Mouse (Mus musculus): ENCODE measurements around the gene Klk5. TPM values are rescaled to one million over a fixed set of nuclear protein-coding genes. Genes with fewer than 3 reads are reported as not detected.

Gene Klk5
- total RNA-seq (2021), result not detected

DNA sequence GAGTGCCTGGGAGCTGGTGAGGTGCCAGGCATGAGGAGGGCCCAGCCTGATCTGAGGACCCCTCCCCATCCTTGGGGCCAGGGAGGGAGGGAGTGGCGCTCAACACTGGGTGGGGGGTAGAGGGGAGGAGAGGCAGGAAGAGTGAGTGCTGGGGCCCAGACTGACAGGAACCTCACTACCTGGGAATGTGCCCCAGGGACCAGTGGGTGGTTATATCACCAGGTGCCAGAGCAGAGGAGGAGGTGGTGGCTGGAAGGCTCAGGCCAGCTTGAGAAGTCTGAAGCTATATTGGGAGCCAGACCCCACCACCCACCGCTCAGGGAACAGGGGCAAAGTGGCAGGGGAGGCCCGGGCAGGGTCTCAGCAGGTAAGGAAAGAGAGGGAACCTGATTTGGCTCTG lies at the start of gene Klk5:
Gene Klk5 (plus strand): TSS at position 271 of the 400 bp plus-strand sequence.
- no peak for DNase-seq

DNA sequence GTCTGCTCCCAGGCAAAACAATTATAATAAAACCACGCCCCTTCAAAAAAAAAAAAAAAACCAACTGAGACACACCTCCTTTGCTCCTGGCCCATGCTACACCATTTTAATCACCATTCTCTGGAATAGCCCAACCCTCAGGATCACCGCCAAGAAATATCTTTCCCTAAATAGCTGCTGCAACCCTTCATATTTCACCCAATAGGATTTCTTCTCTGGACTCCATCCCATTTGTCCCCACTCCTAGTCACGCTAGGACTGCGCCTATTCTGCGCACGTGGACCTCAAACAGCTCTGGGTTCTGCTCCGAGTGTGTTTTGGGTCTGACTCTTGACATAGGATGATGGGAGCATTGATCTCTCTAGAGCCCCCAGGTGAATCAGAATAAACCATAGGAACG lies 45.4 kb upstream of the Klk5 start:
- no peak for DNase-seq

DNA sequence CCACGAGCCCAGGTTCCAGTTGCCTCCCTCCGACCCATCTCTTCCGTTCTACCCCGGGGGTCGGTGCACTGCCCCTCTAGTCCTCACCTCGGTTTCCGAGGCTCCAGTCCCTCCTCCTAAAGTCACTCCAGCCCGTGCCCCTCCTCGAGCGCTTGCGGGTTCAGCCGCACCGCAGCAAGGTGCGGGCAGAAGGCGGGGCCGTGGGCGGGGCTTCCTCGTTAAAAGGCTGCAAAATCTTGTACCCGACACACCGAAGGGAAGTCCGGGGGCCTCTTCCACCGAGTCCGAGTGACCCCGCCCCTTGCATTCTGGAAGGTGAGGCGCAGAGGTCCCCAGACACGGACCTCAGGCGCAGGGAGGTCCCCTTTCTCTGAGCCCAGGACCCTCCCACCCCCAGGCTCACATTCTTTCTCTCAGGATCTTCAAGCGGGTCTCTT lies 44.4 kb upstream of the Klk5 start, which contains the start of gene Klk8:
Gene Klk8 (plus strand): TSS at position 245 of the 437 bp plus-strand sequence.
- no peak for DNase-seq

DNA sequence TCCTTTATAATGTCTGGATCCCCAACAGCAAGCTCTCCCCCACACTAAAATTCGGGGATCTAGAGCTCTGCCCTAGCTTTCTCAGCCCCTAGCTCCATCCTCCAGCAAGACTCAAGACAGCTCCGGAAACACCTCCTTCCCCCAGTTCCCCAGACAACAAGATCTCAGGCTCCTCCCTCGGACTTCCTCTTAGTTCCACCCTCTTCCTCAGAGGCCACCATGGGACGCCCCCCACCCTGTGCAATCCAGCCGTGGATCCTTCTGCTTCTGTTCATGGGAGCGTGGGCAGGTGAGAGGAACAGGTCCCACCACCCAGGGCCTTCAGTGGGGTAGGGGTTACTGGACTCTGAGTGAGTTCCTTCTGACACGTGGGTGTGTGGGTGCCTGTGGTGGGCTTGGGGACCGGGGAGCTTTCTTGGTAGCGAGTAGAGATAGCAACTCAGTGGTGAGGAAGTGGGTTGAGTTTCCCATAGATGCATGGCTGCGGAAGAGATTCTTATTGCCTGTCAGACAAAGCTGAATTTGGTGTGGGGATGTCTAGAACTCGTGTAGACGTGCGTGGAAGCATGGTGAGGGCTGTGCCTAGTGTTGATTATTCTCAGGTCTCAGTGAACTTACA lies 43.8 kb upstream of the Klk5 start:
- DNase-seq, result no peak

DNA sequence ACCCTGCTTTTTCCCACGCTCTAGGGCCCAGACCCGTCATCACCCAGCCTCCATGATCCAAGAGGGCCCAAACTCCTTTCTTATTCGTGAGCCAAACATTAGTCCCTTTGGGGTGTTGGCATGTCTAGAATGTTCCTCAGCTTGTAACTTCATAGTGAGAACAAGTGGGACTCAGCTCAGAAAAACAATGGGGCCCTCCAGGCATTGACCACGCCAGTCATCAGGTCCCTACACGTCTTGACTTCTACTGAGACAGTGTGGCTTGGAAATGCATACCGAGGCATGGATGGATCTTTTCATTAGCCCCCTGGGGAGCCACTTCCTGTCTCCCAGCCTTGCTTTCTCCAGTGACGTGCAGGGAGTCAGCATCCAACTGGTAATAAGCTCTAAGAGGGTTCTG lies 41.9 kb upstream of the Klk5 start:
- DNase-seq, result no peak

DNA sequence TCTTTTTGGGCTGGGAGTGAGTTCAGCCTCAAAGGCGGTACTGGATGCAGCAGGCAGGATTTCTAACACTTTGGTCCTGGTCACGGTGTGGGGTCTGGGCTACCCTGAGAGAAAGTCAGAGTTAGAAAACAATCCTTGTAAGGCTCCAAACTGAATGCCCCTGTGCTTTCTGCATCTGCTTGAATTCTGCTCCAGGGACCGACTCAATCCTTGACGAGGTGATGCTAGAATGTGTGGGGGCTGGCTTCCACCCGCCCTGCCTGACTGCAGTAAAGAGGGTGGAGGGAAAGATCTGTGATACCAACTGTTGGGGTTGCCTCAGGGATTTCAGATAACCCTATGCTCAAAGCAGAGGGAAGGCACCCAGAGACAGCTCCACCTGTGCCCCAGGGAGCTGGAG lies 30.8 kb upstream of the Klk5 start, which contains the start of gene Klk7:
Gene Klk7 (plus strand): TSS at position 301 of the 400 bp plus-strand sequence.
- DNase-seq, result no peak

DNA sequence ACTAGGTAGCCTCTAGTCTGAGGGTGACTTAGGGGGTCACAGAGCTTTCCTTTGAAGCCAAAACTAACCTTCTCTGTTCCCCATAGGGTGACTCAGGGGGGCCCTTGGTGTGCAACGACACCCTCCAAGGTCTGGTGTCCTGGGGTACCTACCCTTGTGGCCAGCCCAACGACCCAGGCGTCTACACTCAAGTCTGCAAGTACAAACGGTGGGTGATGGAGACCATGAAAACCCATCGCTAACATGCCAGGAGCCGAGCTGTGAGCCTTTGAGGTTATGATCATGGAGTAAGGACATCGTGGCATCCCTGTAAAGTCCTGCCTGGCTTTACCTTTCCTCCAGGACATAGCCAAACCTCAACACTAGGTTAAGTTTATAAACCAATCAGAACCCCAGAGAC lies 26.6 kb upstream of the Klk5 start:
- DNase-seq, result no peak

DNA sequence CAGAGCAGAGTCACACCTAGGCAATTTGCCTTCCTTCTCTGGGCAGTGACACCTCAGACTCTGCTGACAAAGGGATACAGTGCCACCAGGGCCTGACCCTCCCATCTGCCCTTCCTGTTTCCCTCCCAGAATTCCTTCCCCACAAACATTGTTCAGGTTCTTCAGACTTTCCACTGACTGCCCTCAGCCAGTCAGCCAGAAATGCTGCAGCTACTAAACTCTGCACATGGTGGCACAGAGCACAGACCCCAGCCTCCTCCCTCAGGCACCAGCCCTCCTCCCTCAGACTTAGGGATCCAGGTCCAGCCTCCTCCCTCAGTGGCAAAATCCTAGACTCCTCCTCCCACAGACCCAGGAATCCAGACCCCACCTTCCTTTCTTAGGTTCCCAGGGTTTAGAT lies 25.0 kb upstream of the Klk5 start:
- no peak for DNase-seq

DNA sequence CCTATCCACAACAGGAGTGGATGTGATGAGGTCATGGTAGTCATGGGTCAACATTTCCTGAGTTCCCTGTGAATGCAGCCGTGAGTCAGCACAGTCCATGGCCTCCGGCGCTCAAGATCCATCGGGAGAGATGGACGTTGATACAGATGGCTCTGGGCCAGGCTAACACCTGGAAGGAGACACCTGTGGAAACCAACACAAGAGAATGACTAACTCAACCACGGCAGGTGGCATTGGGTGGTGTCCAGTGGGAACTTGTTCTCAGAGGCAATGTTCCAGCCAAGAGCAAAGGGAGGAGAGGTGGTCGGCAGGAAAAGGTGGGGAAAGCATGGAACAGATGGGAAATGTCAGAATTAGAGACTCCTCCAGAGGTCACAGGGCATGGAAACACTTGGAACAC lies 20.2 kb upstream of the Klk5 start:
- DNase-seq, result no peak

DNA sequence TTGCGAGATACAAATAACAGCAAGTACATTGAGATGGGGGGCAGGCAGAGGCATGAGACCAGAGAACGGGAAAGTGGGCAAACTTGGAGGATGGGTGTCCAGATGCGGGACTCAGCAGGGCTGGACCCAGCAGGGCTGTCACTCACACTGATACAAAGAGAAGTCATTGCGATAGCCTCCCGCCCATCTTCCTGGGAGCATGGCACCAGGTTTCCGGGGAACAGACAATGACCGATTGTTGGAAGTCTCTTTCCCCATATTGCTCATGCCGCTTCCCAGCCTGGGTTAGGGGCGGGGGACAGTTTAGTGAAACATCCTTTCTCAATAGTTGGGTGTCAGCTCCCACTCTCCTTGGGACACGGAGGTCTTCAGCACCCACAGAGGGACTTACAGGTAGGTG lies 17.6 kb upstream of the Klk5 start, which contains the start of gene Klk6:
Gene Klk6 (plus strand): TSS at position 301 of the 400 bp plus-strand sequence.
- DNase-seq, result no peak

DNA sequence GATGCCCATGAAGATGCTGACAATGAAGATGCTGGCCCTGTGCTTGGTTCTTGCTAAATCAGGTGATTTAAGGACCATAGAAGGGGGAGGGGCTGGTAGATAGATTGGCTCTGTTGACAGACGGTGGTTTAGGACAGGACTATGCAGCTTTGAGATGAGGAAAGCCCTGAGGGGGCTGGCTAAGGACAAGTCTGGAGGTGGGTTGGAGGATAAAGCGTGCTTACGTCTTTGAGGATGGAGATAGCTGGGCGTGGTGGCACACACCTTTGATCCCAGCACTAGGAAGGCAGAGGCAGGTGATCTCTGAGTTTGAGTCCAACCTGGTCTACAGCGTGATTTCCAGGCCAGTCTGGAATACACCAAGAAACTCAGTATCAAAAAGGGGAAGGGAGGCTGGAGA lies 15.7 kb upstream of the Klk5 start:
- no peak for DNase-seq

DNA sequence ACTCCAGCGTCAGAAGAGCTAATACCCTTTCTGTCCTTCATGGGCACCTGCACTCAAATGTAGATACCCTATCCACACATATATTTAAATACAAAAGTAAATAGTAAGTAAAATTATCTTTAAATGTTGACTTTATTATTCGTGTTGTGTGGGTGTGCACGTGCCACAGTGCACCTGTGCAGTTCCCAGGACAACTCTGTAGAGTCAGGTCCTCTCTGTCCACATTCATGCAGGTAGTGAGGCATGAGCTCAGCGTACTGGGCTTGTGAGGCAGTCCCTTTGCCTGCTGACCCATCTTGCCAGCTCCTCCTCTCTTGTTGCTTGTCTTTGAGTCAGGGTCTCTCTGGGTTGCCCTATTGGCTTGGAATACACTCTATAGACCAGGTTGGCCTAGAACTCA lies 14.1 kb upstream of the Klk5 start:
- no peak for DNase-seq

DNA sequence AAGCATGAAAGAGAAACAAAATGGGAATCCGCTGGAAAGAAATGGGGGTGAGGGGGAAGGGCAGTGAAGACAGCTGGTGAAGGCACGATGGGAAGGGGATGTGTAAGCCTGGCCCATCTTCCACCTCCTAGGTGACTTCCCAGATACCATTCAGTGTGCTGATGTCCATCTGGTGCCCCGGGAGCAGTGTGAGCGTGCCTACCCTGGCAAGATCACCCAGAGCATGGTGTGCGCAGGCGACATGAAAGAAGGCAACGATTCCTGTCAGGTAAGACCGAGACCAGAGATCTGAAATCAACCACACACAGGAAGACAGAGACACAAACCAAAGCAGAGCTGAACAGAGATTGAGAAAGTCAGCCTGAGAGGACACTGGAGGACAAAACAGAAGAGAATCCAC lies 12.8 kb upstream of the Klk5 start:
- no peak for DNase-seq

DNA sequence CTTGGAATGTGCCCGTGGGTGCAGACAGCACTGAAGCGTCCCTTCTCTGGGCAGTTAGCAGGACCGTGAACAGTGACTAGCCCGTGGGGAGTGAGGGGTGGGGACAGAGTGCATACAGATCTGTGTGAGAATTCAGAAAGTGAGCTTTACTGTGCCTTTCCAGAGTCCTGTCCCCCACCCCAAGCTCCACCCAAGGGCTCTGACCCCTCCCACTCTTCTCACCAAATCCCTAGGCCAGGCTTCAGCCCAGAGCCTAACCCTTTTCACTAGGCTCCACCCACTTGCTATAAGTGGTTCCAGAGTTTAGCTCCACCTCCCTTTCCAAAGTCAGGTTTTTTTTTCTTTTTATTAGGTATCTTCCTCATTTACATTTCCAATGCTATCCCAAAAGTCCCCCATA lies 2.0 kb downstream of the Klk5 start:
- DNase-seq, result no peak

DNA sequence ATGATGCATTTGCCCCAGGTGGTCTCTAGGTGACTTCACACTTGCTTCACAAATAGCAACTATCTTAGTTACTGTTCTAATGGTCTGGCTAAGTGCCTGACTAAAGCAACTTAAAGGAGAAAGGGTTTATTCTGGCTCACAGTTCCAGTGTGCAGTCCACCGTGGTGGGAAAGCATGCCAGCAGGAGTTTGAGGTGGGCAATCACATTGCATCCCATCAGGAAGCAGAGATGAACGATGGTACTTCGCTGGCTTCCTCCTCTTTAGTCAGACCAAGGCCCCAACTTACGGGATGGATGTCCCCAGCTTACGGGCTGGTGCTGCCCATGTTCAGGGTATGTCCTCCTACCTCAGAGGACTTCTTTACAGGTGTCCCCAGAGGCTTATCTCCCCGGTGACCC lies 9.8 kb downstream of the Klk5 start:
- no peak for DNase-seq

DNA sequence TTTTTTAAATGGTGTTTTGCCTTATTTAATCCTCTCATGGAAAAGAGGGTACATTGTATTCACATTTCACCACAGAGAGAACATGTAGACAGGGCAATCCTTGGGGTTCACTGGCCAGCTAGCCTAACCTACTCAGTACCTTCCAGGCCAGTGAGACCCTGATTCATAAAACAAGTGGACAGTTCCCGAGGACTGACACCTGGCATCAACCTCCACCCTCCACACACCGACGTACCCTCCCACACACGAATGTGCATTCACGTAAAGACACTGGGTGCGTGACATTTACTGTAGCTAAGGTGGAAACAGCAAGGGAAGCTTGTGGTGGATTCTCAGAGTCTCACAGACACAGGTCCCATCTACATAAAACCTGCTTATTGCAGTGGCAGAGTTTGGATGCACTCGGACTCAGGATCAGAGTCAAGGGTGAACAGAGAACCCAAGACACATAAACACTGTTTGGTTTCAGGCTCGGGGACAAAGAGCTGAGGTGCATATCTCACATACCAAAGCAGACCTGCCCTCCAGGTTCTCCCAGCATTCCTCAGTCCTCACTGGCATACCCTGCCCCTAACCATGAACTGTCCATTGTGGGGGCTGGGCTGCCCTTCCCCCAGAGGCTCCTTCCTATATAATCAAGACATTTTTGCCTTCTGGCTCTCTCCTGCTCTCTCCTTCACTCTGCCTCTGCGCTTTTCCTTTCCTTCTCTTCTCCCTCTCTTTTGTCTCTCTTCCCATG lies 13.0 kb downstream of the Klk5 start:
- no peak for DNase-seq

DNA sequence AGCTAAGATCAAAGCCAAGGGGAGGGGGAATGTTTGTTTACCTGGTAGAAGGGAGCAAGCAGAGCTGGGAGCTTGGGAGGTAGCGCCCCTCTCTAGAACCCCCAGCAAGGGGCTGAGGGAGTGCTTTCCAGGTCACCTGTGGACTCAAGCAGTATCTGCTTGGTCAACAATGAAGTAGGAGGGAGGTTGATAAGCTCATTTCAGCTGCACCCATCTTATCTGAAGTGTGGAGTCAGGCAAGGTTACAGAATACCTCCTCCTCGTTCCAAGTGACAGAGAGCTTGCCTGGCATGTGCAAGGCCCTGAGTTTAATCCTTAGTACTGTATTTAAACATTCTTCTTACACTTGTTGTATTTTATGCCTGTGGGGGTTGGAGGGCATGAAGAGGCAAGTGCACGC lies 13.9 kb downstream of the Klk5 start:
- no peak for DNase-seq

DNA sequence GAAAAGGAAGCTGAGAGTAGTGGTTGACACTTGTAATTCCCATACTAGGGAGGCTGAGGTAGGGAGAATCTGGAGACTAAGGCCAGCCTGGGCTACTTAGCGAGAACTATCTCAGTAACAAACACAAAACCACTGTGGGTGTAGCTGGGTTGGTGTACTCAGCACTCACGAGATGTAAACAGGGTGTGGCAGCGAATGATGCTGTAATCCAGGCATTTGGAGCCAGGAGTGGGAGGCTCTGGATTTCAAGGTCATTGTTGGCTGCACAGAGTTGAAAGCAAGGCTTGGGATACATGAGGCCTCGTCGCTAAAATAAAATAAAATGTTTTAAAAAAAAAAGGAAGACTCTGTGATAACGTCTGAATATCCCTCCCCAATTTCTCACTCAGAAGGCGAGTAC lies 14.5 kb downstream of the Klk5 start:
- DNase-seq, result no peak

DNA sequence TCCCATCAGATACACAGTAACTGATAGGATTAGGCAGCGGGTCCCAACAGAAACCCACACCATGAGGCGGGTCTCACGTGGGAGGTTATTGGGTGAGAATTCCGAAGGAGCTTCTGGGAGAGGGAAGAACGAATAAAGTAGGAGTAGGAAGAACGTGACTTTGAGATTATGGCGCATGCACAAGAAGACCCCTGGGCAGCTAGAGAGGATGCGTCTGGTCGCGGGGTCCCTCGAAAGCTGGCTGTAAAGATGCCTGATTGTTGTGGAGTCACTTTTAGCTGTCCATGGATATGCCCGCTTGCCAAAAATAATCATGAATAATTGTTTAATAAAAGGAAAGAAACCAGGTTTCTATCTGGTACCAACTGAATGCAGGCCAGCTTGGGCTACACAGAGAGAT lies 15.7 kb downstream of the Klk5 start:
- DNase-seq, result no peak

DNA sequence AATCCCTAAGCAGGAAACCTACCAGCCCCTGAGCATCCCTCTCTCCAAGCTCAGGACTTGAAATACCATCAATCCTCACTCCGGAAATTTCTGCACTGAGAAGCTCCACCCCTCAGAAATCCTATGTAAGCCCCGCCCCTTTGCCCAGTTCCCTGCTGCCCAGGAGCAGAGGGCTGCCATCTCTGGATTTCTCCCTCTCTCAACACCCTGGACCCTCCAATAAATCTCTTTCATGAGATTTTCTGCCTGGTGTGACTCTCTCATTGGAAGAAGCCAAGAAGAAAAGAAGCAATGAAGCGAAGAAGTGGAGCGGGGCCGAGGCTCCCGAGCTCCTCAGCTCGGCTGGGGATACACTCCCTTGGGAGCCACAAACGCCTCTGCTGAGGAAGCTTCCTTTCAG lies 18.6 kb downstream of the Klk5 start:
- DNase-seq, result no peak

DNA sequence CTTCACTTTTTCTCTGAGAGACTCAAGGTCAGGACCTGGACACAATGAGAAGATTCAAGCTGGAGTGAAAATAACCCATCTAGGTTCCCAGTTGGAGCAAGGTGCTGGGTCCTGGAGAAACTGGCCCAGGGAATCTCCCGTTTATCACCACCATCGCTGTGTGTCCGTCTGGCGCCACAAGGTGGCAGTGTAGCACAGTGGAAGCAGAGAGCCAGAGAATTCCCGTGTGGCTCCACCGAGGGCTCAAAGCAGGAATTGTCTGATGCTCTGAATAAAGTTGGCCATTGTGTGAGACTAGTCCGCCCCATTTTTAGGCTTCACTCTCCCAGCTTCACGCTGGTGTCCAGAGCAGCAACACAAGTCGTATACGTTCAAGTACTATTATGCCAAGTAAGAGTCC lies 31.5 kb downstream of the Klk5 start:
- peak; percentile 62 to 66 for DNase-seq

DNA sequence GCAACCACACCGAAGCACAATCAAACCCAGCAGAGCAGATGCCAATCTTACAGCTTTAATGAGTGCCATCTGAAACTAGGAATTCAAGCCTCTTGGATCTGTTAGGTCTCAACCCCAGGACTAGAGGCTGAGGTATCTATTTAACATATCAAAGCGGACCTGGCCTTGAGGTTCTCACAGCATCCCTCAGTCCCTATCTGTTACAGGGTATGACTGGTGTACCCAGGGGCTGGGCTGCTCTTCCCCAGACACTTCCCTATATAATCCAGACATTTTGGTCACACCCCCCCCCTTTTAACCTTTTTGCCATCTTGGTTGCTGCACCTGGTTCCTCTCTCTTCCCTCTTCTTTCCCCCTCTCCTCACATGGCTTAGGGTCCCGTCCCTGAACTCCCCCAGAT lies 31.9 kb downstream of the Klk5 start:
- DNase-seq, result no peak

DNA sequence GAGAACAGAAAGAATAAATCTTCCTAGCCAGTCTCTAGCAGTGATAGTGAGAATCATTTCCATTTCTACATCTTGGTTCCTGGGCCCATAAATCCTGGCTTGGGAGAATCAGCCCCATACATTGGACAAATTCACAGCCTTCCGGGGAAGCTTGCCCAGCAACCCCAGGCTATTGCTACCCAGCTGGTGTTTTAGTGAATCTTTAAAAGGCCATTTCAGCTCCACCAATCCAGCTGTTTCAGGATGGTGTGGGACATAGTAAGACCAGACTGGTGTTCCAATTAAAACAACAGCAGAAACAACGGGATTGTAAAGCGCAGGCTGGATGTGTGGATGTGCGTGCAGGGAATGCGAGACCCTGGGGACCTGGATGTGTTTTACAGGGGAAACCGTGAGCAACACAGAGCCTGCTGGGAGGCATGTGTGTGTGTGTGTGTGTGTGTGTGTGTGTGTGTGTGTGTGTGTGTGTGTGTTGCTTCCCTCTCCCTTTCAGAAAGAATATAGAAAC lies 33.2 kb downstream of the Klk5 start:
- DNase-seq, result no peak

DNA sequence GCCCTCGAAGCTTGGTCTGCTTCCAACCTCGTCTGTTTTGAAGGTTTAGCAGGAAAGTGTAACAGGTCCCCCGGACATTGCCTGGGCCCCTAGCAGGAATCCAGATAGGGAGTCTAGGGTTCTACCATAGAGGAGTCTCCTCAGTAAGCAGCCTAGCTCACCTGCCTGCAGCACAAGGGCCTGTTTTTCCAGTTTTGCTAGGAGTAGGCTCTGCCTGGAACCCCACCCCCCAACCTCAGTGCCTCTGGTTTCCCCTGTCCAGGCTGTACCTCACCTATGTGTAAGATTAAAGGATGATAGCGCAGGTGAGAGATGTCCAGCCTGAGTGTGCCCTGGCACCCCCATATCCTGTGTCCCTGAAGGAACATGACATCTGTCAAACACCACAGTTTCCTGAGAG lies 34.7 kb downstream of the Klk5 start:
- no peak for DNase-seq

Data from layer of hippocampus, postnatal 36 days (tissue).